11 mouse cellular contexts compared by ENCODE assay signal in the genomic region with DNA sequence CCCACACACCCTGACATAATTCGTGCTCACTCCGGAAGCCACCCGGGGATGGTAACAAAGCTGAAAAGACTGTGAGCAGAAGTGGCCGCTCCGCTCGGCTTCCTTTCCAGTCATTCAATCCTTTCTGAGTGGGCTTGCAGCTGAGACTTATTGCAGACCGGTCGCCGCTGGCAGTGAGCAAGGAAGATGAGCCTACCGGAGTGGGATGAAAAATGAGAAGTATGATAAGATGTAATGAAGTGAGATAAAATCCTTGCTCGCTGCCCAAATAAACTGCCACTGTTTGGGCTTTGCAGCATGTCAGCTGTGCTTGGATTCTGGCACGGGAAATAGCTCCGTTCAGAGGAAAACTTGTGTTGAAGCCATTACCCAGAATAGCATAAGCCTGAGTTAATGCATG.
DNase-seq lines count a peak whose midpoint lies in the region; ATAC-seq lines count a peak whose summit lies in the region.
"Had no signal": no experiment of that assay in that cellular context is flagged by ENCODE, and none has a peak within 500 bp of the region (broad histone marks: within the 10 kb centered on the region; RNA-seq: fewer than 3 reads in every experiment).

No protein-coding gene starts in this region.

- no peak overlapping the region for H3K27ac ChIP-seq in midbrain, embryonic 14.5 days (replicated peaks; ENCODE audit: low read depth, low read length)
- no peak overlapping the region for H3K27ac ChIP-seq in midbrain, embryonic 10.5 days (replicated peaks)
- no peak overlapping the region for H3K27ac ChIP-seq in stomach, embryonic 16.5 days (ENCODE audit: low read length)

- peak; percentile 43 to 48 for DNase-seq in cerebellum, postnatal 14 days
- no peak for DNase-seq in cerebellum, adult 9-11 months
- peak; percentile 34 for DNase-seq in midbrain, embryonic 14.5 days
- DNase-seq in midbrain, embryonic 10.5 days (ENCODE audit: low spot score): no peak
- peak; percentile 21 to 29 for DNase-seq in left cerebral cortex, postnatal 14 days (ENCODE audit: low spot score in 2 of 2)
- DNase-seq in spleen, postnatal 36 days (ENCODE audit: low spot score in 2 of 2): no peak
- DNase-seq in adrenal gland, adult (ENCODE audit: inconsistent age in 2 of 2, low spot score in 1 of 2): no peak
- DNase-seq: kidney, postnatal 10 days had no signal

- no peaks in the 10 kb centered on the region for H3K36me3 ChIP-seq in midbrain, embryonic 14.5 days (ENCODE audit: control insufficient read depth, insufficient read depth, low read length)
- no peaks in the 10 kb centered on the region for H3K36me3 ChIP-seq in midbrain, embryonic 10.5 days
- no peaks in the 10 kb centered on the region for H3K36me3 ChIP-seq in stomach, embryonic 16.5 days (ENCODE audit: control insufficient read depth, insufficient read depth, low read length)

- H3K27me3 ChIP-seq in midbrain, embryonic 14.5 days (ENCODE audit: control insufficient read depth, insufficient read depth, low read length): no peaks in the 10 kb centered on the region
- H3K27me3 ChIP-seq in midbrain, embryonic 10.5 days (ENCODE audit: low read depth, poor library complexity, severe bottlenecking): no peaks in the 10 kb centered on the region
- H3K27me3 ChIP-seq in stomach, embryonic 16.5 days (ENCODE audit: control insufficient read depth, insufficient read depth, low read length): no peaks in the 10 kb centered on the region

- intact Hi-C loops in left cerebral cortex, postnatal 14 days (cut with DNase I): no loop called here

- 0 out of 2 replicates have a peak overlapping the region, but pooled peaks have one; percentile 1 for H3K4me2 ChIP-seq in midbrain, embryonic 14.5 days (ENCODE audit: low read length)
- peak overlapping the region; percentile 34; the same call in 1 of the 2 replicates for H3K4me2 ChIP-seq in stomach, embryonic 16.5 days (ENCODE audit: low read depth, low read length)

- no peak overlapping the region for H3K4me3 ChIP-seq in midbrain, embryonic 14.5 days (replicated peaks; ENCODE audit: low read depth, low read length)
- H3K4me3 ChIP-seq in midbrain, embryonic 10.5 days: no peak overlapping the region
- H3K4me3 ChIP-seq in stomach, embryonic 16.5 days (replicated peaks; ENCODE audit: low read length): no peak overlapping the region; the same call in 1 of the 2 replicates
- H3K4me3 ChIP-seq: erythroblast, embryonic 14.5 days had no signal

- WGBS in midbrain, embryonic 14.5 days: 57% methylated on average over 13 of the region's 13 CpGs
- WGBS in midbrain, embryonic 10.5 days: 76% methylated on average over 13 of the region's 13 CpGs
- WGBS in stomach, embryonic 16.5 days: 55% methylated on average over 13 of the region's 13 CpGs

- no peak for ATAC-seq in midbrain, embryonic 14.5 days (ENCODE audit: low FRiP score, low TSS enrichment)
- ATAC-seq in stomach, embryonic 16.5 days (ENCODE audit: insufficient read depth, low FRiP score): no peak
- ATAC-seq: activated CD4-positive, CD25-positive, alpha-beta regulatory T cell, adult 4 months had no signal

- no peak overlapping the region for H3K9ac ChIP-seq in midbrain, embryonic 14.5 days (replicated peaks; ENCODE audit: low read length)
- no peak overlapping the region for H3K9ac ChIP-seq in stomach, embryonic 16.5 days (ENCODE audit: low read length)

- H3K9me3 ChIP-seq in midbrain, embryonic 14.5 days (ENCODE audit: control insufficient read depth, low read length): no peaks in the 10 kb centered on the region
- H3K9me3 ChIP-seq in midbrain, embryonic 10.5 days (replicated peaks): no peaks in the 10 kb centered on the region
- no peaks in the 10 kb centered on the region for H3K9me3 ChIP-seq in stomach, embryonic 16.5 days (replicated peaks; ENCODE audit: control insufficient read depth, low read length)

- H3K4me1 ChIP-seq in midbrain, embryonic 14.5 days (ENCODE audit: control insufficient read depth, insufficient read depth, low read length): no peaks in the 10 kb centered on the region
- H3K4me1 ChIP-seq in midbrain, embryonic 10.5 days: no peaks in the 10 kb centered on the region
- H3K4me1 ChIP-seq in stomach, embryonic 16.5 days (ENCODE audit: control insufficient read depth, insufficient read depth, low read length): no peaks in the 10 kb centered on the region

Comparison
In these comparisons a context has a peak if more than half of its experiments do, and no peak if none do; other contexts are left out.
1. DNase-seq: peak in cerebellum, postnatal 14 days (2 of 2), midbrain, embryonic 14.5 days (single experiment) and left cerebral cortex, postnatal 14 days (2 of 2); none in cerebellum, adult 9-11 months (single experiment), midbrain, embryonic 10.5 days (single experiment), spleen, postnatal 36 days (0 of 2) and adrenal gland, adult (0 of 2).